Mouse (Mus musculus) erythroblast, embryonic 14.5 days (primary cell): ENCODE measurements around the gene Speer4c. TPM values are rescaled to one million over a fixed set of nuclear protein-coding genes. Genes with fewer than 3 reads are reported as not detected.
"Not testable (repeated sequence)": the region's sequence is repeated elsewhere in the genome, so short reads cannot be mapped to it uniquely, and the experiment has no call there.

Experiments
- H3K27me3 ChIP-seq: 2 replicates; pipeline ENCODE4 v1.6.1; 2012; ENCODE audit warnings: inconsistent platforms; ENCODE audit not compliant: control insufficient read depth
- H3K36me3 ChIP-seq: 2 replicates; pipeline ENCODE4 v1.6.1; 2012; ENCODE audit warnings: mild to moderate bottlenecking, inconsistent platforms; ENCODE audit not compliant: control insufficient read depth
- H3K4me1 ChIP-seq: 2 replicates; pipeline ENCODE4 v1.6.1; 2012; ENCODE audit warnings: inconsistent platforms; ENCODE audit not compliant: control insufficient read depth
- H3K4me3 ChIP-seq: replicated peaks from 2 replicates; pipeline ENCODE3; 2012; ENCODE audit warnings: moderate library complexity, mild to moderate bottlenecking, inconsistent platforms
- H3K9me3 ChIP-seq: 2 replicates; pipeline ENCODE4 v1.6.1; 2012; ENCODE audit warnings: low read length, inconsistent platforms, mixed read lengths; ENCODE audit not compliant: control insufficient read depth
- polyA plus RNA-seq: library from polyadenylated mRNA; stranded (reverse); fragments of >175 nt; gene quantifications from 2 replicates; pipeline ENCODE4 v1.2.3, GENCODE M21; 2012

The Speer4c gene
- polyA plus RNA-seq, 1 experiment, result not detected

- not testable (repeated sequence) for H3K4me1 ChIP-seq, H3K27me3 ChIP-seq, H3K36me3 ChIP-seq, H3K4me3 ChIP-seq
- H3K9me3 ChIP-seq, result peaks cover 11% of the 10 kb centered on the region
Measured at GRCm38 (mm10) chr5:15677750-15678149, 36.3 kb downstream of the Speer4c start.

DNA sequence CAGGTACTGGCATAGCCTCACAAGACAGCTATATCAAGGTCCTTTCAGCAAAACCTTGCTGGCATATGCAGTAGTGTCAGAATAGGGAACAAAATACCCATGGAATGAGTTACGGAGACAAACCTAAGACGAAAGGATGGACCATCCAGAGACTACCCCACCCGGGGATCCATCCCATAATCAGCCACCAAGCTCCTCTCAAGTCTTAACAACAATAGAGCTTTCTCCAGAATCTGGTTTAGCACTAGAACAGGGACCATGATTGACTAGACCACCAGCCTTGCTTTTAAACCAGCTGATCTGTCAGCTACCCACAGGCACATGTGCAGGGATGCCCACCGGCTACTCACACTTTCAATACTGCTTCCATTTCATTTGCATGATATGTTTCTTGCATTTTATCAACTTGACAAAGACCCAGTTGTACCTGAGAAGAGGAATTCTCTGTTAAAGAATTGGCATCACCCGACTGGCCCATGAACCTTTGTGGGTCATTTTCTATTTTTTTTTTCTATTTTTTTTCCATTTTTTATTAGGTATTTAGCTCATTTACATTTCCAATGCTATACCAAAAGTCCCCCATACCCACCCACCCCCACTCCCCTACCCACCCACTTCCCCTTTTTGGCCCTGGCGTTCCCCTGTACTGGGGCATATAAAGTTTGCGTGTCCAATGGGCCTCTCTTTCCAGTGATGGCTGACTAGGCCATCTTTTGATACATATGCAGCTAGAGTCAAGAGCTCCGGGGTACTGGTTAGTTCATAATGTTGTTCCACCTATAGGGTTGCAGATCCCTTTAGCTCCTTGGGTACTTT, 39.4 kb downstream of the Speer4c start:
- H3K36me3 ChIP-seq, H3K4me1 ChIP-seq: not testable (repeated sequence)
- H3K9me3 ChIP-seq, result peaks cover 11% of the 10 kb centered on the region

DNA sequence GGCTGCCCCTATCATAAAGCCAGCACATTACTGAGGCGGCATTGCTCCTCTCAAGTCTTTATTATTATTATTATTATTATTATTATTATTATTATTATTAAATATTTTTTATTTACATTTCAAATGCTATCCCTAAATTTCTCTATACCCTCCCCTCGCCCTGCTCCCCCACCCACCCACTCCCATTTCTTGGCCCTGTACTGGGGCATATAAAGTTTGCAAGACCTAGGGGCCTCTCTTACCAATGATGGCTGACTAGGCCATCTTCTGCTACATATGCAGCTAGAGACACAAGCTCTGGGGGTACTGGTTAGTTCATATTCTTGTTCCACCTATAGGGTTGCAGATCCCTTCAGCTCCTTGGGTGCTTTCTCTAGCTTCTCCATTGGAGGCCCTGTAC, 40.1 kb downstream of the Speer4c start:
- not testable (repeated sequence) for H3K36me3 ChIP-seq, H3K4me3 ChIP-seq, H3K4me1 ChIP-seq, H3K27me3 ChIP-seq
- H3K9me3 ChIP-seq, result peaks cover 11% of the 10 kb centered on the region

More for the DNA sequence above, 39.4 kb downstream of the Speer4c start:
- not testable (repeated sequence) for H3K27me3 ChIP-seq, H3K4me3 ChIP-seq

GRCm38 (mm10) chr5:15670789-15671188, 43.3 kb downstream of the Speer4c start:
- not testable (repeated sequence) for H3K4me1 ChIP-seq, H3K27me3 ChIP-seq, H3K36me3 ChIP-seq, H3K4me3 ChIP-seq, H3K9me3 ChIP-seq

DNA sequence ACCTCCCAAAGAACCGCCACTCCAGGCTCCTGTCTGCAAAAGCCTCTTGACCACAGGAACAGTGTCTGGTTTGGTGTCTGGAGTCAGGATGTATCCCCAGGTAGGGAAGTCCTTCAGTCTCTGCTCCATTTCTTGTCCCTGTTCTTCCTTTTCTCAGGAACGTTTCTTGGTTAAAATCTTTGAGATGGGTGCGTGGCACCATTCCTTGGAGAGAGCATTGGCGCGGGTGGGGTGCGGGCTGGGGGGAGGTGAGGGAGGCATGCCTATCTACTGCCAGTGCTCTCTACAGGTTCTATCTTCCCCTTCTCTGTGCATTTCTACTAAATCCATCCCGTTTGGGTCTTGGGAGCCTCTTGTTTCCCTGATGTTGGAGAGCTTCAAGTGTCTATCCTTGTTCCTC, 50.2 kb downstream of the Speer4c start:
- not testable (repeated sequence) for H3K9me3 ChIP-seq, H3K4me1 ChIP-seq

More for the DNA sequence above, 50.2 kb downstream of the Speer4c start:
- H3K27me3 ChIP-seq, H3K36me3 ChIP-seq, H3K4me3 ChIP-seq: not testable (repeated sequence)

Other genes with a start within 250 kb of the Speer4c start
- gene Gm21149, start 237.7 kb downstream of the Speer4c start, polyA plus RNA-seq, result not detected in 2 replicates
- not detected in 2 replicates for gene Gm21190, start 185.0 kb downstream of the Speer4c start, polyA plus RNA-seq
- gene Gm21083, start 136.9 kb downstream of the Speer4c start, polyA plus RNA-seq, result not detected in 2 replicates
- 0.05 TPM in 1 of 2 replicates, not detected in the other for gene Speer4d, start 95.2 kb downstream of the Speer4c start, polyA plus RNA-seq
- not detected in 2 replicates for gene 4930572O03Rik, start 57.2 kb downstream of the Speer4c start, polyA plus RNA-seq
- gene Cacna2d1, start 220.4 kb upstream of the Speer4c start, polyA plus RNA-seq, result under 0.01 TPM in 1 of 2 replicates, not detected in the other